Mouse (Mus musculus) forebrain, embryonic 10.5 days (tissue): ENCODE data around the gene Focad. TPM values are rescaled to one million over a fixed set of nuclear protein-coding genes. Genes with fewer than 3 reads are reported as not detected.

ENCODE experiments used
- DNase-seq: peaks from one replicate; pipeline ENCODE4 v3.0.0-alpha.2; 2017; ENCODE audit warnings: low spot score; ENCODE audit errors: extremely low spot score
- H3K27ac ChIP-seq: fragments of 300-500 bp; sonication (generic); 2 replicates; pipeline ENCODE4 v1.5.1; 2016; ENCODE audit warnings: mild to moderate bottlenecking
- H3K27me3 ChIP-seq: fragments of 300-500 bp; sonication (generic); 2 replicates; pipeline ENCODE4 v1.6.1; 2016; ENCODE audit warnings: mild to moderate bottlenecking; ENCODE audit not compliant: poor library complexity, severe bottlenecking
- H3K36me3 ChIP-seq: fragments of 300-500 bp; sonication (generic); replicated peaks from 2 replicates; pipeline ENCODE4 v1.6.1; 2016; ENCODE audit warnings: mild to moderate bottlenecking, moderate library complexity
- H3K4me1 ChIP-seq: fragments of 300-500 bp; sonication (generic); 2 replicates; pipeline ENCODE4 v1.6.1; 2016
- H3K4me3 ChIP-seq: fragments of 300-500 bp; sonication (generic); 2 replicates; pipeline ENCODE4 v1.5.1; 2016; ENCODE audit warnings: mild to moderate bottlenecking, moderate library complexity
- H3K9me3 ChIP-seq: fragments of 300-500 bp; sonication (generic); 2 replicates; pipeline ENCODE4 v1.6.1; 2016; ENCODE audit warnings: mild to moderate bottlenecking, moderate library complexity
- WGBS: fragments of 180-500 bp; shearing (Covaris S2); methylation state at CpG from one replicate; pipeline ENCODE4 v1.1.7; 2016; 5-methylcytosine and 5-hydroxymethylcytosine counted together
- polyA plus RNA-seq: library from polyadenylated mRNA; unstranded; fragments of >200 nt; fragmentation: Nextera tagmentation; extraction: Ambion mirVana; gene quantifications from 2 replicates; pipeline ENCODE4 v1.2.1, GENCODE M21; 2016

The Focad gene
- polyA plus RNA-seq, 1 experiment from 2014 or later = 18.9 TPM

- Histone ChIP-seq H3K27me3 (no peaks in the 10 kb centered on the region), H3K27ac (no peak overlapping the region), H3K4me3 (no peak overlapping the region), H3K9me3 (no peaks in the 10 kb centered on the region), H3K4me1 (peaks cover 4% of the 10 kb centered on the region), H3K36me3 (no peaks in the 10 kb centered on the region)
- 89% methylated on average over 6 of the region's 6 CpGs for WGBS
- DNase-seq = no peak
Measured at GRCm38 (mm10) chr4:88159700-88160099, 65.3 kb downstream of the Focad start.

- Histone ChIP-seq H3K27me3 (no peaks in the 10 kb centered on the region), H3K9me3 (no peaks in the 10 kb centered on the region), H3K4me3 (no peak overlapping the region), H3K27ac (no peak overlapping the region), H3K36me3 (no peaks in the 10 kb centered on the region), H3K4me1 (peaks cover 4% of the 10 kb centered on the region)
- 89% methylated on average over 13 of the region's 13 CpGs for WGBS
- no peak for DNase-seq
Measured at GRCm38 (mm10) chr4:88163511-88164247, 69.2 kb downstream of the Focad start.

GRCm38 (mm10) chr4:88167008-88167862, 72.8 kb downstream of the Focad start:
- 91% methylated on average over 7 of the region's 7 CpGs for WGBS
- DNase-seq = no peak
- Histone ChIP-seq H3K4me3 (no peak overlapping the region), H3K36me3 (no peaks in the 10 kb centered on the region), H3K27ac (no peak overlapping the region), H3K9me3 (no peaks in the 10 kb centered on the region), H3K27me3 (no peaks in the 10 kb centered on the region), H3K4me1 (peaks cover 4% of the 10 kb centered on the region)

- no peak for DNase-seq
- H3K4me3 ChIP-seq = no peak overlapping the region
- H3K4me1 ChIP-seq = no peaks in the 10 kb centered on the region
- H3K9me3 ChIP-seq = no peaks in the 10 kb centered on the region
- peaks cover 2% of the 10 kb centered on the region; the same call in 1 of the 2 replicates for H3K36me3 ChIP-seq
- no peak overlapping the region for H3K27ac ChIP-seq
- H3K27me3 ChIP-seq = no peaks in the 10 kb centered on the region
- WGBS = 90% methylated on average over 6 of the region's 6 CpGs
Measured at GRCm38 (mm10) chr4:88175058-88175974, 80.9 kb downstream of the Focad start.

- no peak for DNase-seq
- peaks cover 10% of the 10 kb centered on the region for H3K36me3 ChIP-seq
- no peak overlapping the region for H3K4me3 ChIP-seq
- no peaks in the 10 kb centered on the region for H3K27me3 ChIP-seq
- H3K9me3 ChIP-seq = no peaks in the 10 kb centered on the region
- H3K27ac ChIP-seq = no peak overlapping the region
- H3K4me1 ChIP-seq = no peaks in the 10 kb centered on the region
- 93% methylated on average over 2 of the region's 2 CpGs for WGBS
Measured at GRCm38 (mm10) chr4:88179296-88179695, 84.9 kb downstream of the Focad start.

GRCm38 (mm10) chr4:88184293-88184692, 89.9 kb downstream of the Focad start:
- H3K9me3 ChIP-seq = no peaks in the 10 kb centered on the region
- 88% methylated on average over 6 of the region's 6 CpGs for WGBS
- H3K4me1 ChIP-seq = no peaks in the 10 kb centered on the region
- no peaks in the 10 kb centered on the region for H3K27me3 ChIP-seq
- no peak for DNase-seq
- H3K4me3 ChIP-seq = no peak overlapping the region
- no peak overlapping the region for H3K27ac ChIP-seq
- peaks cover 8% of the 10 kb centered on the region for H3K36me3 ChIP-seq

GRCm38 (mm10) chr4:88185872-88186426, 91.5 kb downstream of the Focad start:
- Histone ChIP-seq H3K27ac (no peak overlapping the region), H3K9me3 (no peaks in the 10 kb centered on the region), H3K27me3 (no peaks in the 10 kb centered on the region), H3K4me3 (no peak overlapping the region), H3K36me3 (peaks cover 8% of the 10 kb centered on the region), H3K4me1 (no peaks in the 10 kb centered on the region)
- WGBS = 90% methylated on average over 6 of the region's 6 CpGs
- DNase-seq = no peak

- Histone ChIP-seq H3K4me3 (no peak overlapping the region), H3K27me3 (no peaks in the 10 kb centered on the region), H3K27ac (no peak overlapping the region), H3K9me3 (no peaks in the 10 kb centered on the region), H3K4me1 (no peaks in the 10 kb centered on the region), H3K36me3 (peaks cover 6% of the 10 kb centered on the region)
- DNase-seq = no peak
- WGBS = 91% methylated on average over 3 of the region's 3 CpGs
Measured at GRCm38 (mm10) chr4:88187649-88188048, 93.2 kb downstream of the Focad start.

- Histone ChIP-seq H3K4me1 (no peaks in the 10 kb centered on the region), H3K36me3 (no peaks in the 10 kb centered on the region), H3K27me3 (no peaks in the 10 kb centered on the region), H3K9me3 (no peaks in the 10 kb centered on the region), H3K4me3 (no peak overlapping the region), H3K27ac (no peak overlapping the region)
- WGBS = 85% methylated on average over 1 of the region's 1 CpGs
- no peak for DNase-seq
Measured at GRCm38 (mm10) chr4:88189495-88189894, 95.1 kb downstream of the Focad start.

GRCm38 (mm10) chr4:88194256-88194655, 99.8 kb downstream of the Focad start:
- no peak overlapping the region for H3K4me3 ChIP-seq
- DNase-seq = no peak
- H3K27me3 ChIP-seq = no peaks in the 10 kb centered on the region
- no peaks in the 10 kb centered on the region for H3K4me1 ChIP-seq
- H3K36me3 ChIP-seq = no peaks in the 10 kb centered on the region
- no peaks in the 10 kb centered on the region for H3K9me3 ChIP-seq
- 92% methylated on average over 5 of the region's 5 CpGs for WGBS
- no peak overlapping the region for H3K27ac ChIP-seq

GRCm38 (mm10) chr4:88195898-88196495, 101.6 kb downstream of the Focad start:
- WGBS = 93% methylated on average over 4 of the region's 4 CpGs

GRCm38 (mm10) chr4:88196500-88196912, 102.1 kb downstream of the Focad start:
- Histone ChIP-seq H3K27me3 (no peaks in the 10 kb centered on the region), H3K4me1 (no peaks in the 10 kb centered on the region), H3K36me3 (no peaks in the 10 kb centered on the region), H3K9me3 (no peaks in the 10 kb centered on the region), H3K4me3 (no peak overlapping the region), H3K27ac (no peak overlapping the region)
- WGBS = 95% methylated on average over 4 of the region's 4 CpGs
- no peak for DNase-seq

More at GRCm38 (mm10) chr4:88195898-88196495, 101.6 kb downstream of the Focad start:
- Histone ChIP-seq H3K27me3 (no peaks in the 10 kb centered on the region), H3K4me3 (no peak overlapping the region), H3K36me3 (no peaks in the 10 kb centered on the region), H3K4me1 (no peaks in the 10 kb centered on the region), H3K27ac (no peak overlapping the region), H3K9me3 (no peaks in the 10 kb centered on the region)
- no peak for DNase-seq
